Mouse (Mus musculus) heart, adult 10 weeks (tissue): Measurements from ENCODE around the gene Cd33. TPM values are rescaled to one million over a fixed set of nuclear protein-coding genes. Genes with fewer than 3 reads are reported as not detected.

ENCODE experiments used
- polyA plus RNA-seq: library from polyadenylated mRNA; stranded (reverse); fragments of 350-450 nt; fragmentation: Illumina TruSeq; extraction: RNeasy Lipid Tissue Mini Kit (QIAGEN cat#74804); gene quantifications from one replicate; pipeline ENCODE4 v1.2.3, GENCODE M21; 2014; ENCODE audit warnings: low read depth, low replicate concordance

Cd33 gene
- 1.6 TPM for polyA plus RNA-seq

GRCm38 (mm10) chr7:43544225-43544977 lies at the start of gene Cd33:
Gene Cd33 (minus strand): TSS chr7:43544428.

DNA sequence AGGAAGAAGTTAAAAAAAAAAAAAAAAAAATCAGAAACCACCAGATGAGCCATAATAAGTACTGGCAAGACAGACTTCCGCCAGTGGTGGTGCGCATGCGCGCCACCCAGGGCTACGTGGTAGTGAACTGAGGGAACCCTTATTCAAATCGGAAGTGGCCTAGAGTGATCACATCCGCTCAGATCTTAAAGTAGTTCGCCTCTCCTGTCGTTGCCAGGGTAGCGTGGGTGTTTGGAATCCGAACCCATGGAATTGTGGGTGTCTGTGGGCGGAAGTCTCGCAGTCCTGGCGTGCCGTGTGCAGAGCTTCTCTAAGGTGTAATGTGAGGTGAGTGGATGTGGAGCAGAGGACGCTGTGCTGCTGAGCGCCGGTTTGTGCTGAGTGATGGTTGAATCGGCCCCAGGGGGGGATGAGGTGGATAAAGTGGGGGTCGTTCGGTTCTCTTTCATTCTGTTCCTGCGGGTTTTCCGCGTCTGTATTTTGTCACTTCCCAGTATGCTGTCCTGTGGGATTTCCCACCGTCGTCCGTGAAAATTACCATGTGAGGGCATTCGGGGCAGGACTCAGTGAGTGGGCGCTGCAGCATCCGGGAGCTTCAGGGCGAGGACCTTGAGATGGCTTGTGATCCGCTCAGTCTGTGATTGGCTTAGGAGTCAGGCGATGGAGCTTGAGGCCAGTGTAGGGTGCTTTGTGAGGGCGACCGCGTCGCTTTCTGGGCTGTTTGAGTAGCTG lies 35.4 kb upstream of the Cd33 start, which contains the start of gene Zfp719:
Gene Zfp719 (plus strand): TSS at position 171 of the 732 bp plus-strand sequence.

GRCm38 (mm10) chr7:43562006-43562633 lies 17.9 kb upstream of the Cd33 start, which contains the start of gene Zfp658:
Gene Zfp658 (plus strand): TSS chr7:43562256.

DNA sequence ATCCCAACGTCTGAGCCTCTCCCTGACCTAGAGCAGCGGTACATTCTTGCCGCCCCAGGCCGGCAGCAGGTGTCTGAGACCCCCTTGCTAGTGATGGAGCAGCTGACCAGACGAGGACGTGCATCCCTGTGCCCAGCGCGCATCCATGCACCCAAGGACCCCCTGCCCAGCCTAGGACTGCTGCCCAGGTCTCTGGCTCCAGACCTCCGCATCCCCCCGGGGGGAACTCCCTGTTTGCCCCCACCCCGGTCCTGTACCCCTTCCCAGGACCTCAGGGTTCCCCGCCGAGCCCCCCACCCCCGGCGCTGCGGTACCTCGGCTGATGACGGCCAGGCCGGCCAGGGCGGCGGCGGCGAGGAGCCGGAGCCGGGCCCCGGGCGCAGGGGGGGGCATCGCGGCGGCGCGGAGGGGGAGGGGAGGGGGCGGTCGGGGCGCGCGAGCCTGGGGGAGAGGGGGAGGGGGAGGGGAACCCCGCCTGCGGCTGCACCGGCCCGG lies 54.5 kb downstream of the Cd33 start, which contains the start of gene Iglon5:
Gene Iglon5 (minus strand): TSS at position 445 of the 495 bp plus-strand sequence.

Other genes starting within 250 kb of the Cd33 start
- gene Zfp715, start 231.1 kb downstream of the Cd33 start, polyA plus RNA-seq = 25.7 TPM
- not detected for gene Siglecf, start 193.1 kb downstream of the Cd33 start, polyA plus RNA-seq
- 0.42 TPM for gene Siglecg, start 136.2 kb downstream of the Cd33 start, polyA plus RNA-seq
- not detected for gene Lim2, start 116.8 kb downstream of the Cd33 start, polyA plus RNA-seq
- gene Nkg7, start 107.4 kb downstream of the Cd33 start, polyA plus RNA-seq = not detected
- not detected for gene Cldnd2, start 103.6 kb downstream of the Cd33 start, polyA plus RNA-seq
- 1,679 TPM for gene Etfb, start 100.3 kb downstream of the Cd33 start, polyA plus RNA-seq
- not detected for gene Gm45233, start 100.3 kb downstream of the Cd33 start, polyA plus RNA-seq
- 2.5 TPM for gene Vsig10l, start 81.3 kb downstream of the Cd33 start, polyA plus RNA-seq
- gene Iglon5, start 54.4 kb downstream of the Cd33 start, polyA plus RNA-seq = 0.39 TPM
- gene 4931406B18Rik, start 38.5 kb downstream of the Cd33 start, polyA plus RNA-seq = not detected
- 1.1 TPM for gene Zfp658, start 17.8 kb upstream of the Cd33 start, polyA plus RNA-seq
- 2.9 TPM for gene Zfp719, start 35.2 kb upstream of the Cd33 start, polyA plus RNA-seq
- gene Zfp819, start 62.7 kb upstream of the Cd33 start, polyA plus RNA-seq = not detected
- gene Ceacam18, start 90.3 kb upstream of the Cd33 start, polyA plus RNA-seq = not detected
- gene Siglece, start 115.7 kb upstream of the Cd33 start, polyA plus RNA-seq = 1.2 TPM
- 2.5 TPM for gene Ctu1, start 127.6 kb upstream of the Cd33 start, polyA plus RNA-seq
- gene Klk14, start 146.0 kb upstream of the Cd33 start, polyA plus RNA-seq = not detected
- gene Klk13, start 168.1 kb upstream of the Cd33 start, polyA plus RNA-seq = not detected
- not detected for gene Klk12, start 224.5 kb upstream of the Cd33 start, polyA plus RNA-seq
- gene Klk11, start 230.2 kb upstream of the Cd33 start, polyA plus RNA-seq = not detected
- not detected for gene Klk10, start 236.6 kb upstream of the Cd33 start, polyA plus RNA-seq
- gene Klk9, start 247.5 kb upstream of the Cd33 start, polyA plus RNA-seq = not detected